Mouse (Mus musculus): Measurements from ENCODE around the gene Olfr813.
"Not testable (repeated sequence)": the region's sequence is repeated elsewhere in the genome, so short reads cannot be mapped to it uniquely, and the experiment has no call there.

Olfr813 gene

GRCm38 (mm10) chr10:129855067-129855466 lies at the start of gene Olfr813:
TSS of gene Olfr813 (plus strand) at chr10:129855367.
- no peak for DNase-seq

DNA sequence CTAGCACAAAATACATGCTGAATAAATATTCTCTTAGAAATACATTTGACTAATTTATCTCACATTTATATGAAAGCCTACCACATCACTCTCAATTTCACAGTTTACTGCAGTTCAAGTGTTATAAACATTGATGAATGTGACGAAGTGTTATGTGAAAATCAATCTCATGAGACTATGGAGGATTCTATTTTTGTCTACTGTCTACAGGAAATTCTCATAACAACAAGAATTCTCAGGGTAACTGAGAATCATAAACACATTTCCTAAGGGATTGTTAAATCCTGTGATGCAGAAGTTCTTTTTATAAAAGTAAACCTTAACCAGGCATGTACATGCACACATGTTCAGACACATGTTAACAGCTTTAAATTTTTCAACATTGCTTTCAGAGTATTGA lies 9.2 kb upstream of the Olfr813 start, which contains the start of gene Olfr812:
Gene Olfr812 (minus strand): TSS at position 101 of the 400 bp plus-strand sequence.
- DNase-seq, result no peak

- DNase-seq, result no peak
These were observed 7.8 kb upstream of the Olfr813 start for GRCm38 (mm10) chr10:129847343-129847742.

DNA sequence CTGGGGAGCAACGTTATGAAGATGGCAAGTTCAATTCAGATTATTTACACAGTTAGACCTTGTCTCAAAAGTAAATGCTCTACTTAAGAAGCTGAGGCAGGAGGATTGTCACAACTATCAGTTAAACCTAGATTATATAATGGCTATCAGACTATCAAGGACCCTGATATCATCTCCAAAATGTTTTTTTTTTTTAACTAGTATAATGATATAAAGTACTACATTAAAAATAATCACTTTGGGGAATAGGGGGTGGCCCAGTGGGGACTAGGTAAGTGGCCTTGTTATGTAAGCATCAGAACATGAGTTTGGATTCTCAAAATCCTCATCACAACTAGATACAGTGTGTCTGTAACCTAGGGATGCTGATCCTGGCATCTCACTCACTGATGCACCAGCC lies 24.6 kb downstream of the Olfr813 start, which contains the start of gene Olfr814:
Gene Olfr814 (minus strand): TSS at position 101 of the 400 bp plus-strand sequence.
- DNase-seq, result not testable (repeated sequence)

DNA sequence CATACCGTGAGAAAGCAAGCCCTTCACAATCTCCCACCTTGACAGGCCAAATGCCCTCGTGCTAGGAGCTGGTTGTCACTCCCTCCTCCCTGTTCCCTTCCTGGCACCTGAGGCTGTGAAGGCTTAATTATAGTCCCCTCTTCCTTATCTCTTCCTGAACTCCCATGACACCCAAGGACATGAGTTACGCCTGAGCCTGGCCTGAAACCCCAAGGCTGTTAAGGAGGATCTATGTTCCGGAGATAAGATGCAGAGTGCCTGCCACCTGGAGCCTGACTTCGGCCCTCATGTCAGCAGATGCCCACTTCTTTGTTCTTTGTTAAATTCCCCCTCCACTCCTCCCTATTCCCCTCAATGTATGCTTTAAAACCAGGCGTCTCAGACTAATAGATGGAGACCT lies 30.3 kb downstream of the Olfr813 start:
- DNase-seq, result not testable (repeated sequence)

- DNase-seq, result no peak
These were observed 30.8 kb downstream of the Olfr813 start for GRCm38 (mm10) chr10:129885934-129886333.

DNA sequence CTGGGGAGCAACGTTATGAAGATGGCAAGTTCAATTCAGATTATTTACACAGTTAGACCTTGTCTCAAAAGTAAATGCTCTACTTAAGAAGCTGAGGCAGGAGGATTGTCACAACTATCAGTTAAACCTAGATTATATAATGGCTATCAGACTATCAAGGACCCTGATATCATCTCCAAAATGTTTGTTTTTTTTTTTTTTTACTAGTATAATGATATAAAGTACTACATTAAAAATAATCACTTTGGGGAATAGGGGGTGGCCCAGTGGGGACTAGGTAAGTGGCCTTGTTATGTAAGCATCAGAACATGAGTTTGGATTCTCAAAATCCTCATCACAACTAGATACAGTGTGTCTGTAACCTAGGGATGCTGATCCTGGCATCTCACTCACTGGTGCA lies 50.6 kb downstream of the Olfr813 start, which contains the start of gene Olfr815:
Gene Olfr815 (minus strand): TSS at position 101 of the 400 bp plus-strand sequence.
- DNase-seq, result not testable (repeated sequence)

Data from kidney, adult 8-10 months (tissue).